Mouse (Mus musculus) frontal cortex, postnatal 10 days (tissue): ENCODE results near the gene Armcx6.
"Not testable (repeated sequence)": the region's sequence is repeated elsewhere in the genome, so short reads cannot be mapped to it uniquely, and the experiment has no call there.

ENCODE experiments used
- DNase-seq, 2 experiments: peaks; one replicate each; pipeline ENCODE4 v3.0.0; 2022; ENCODE audit warnings: low spot score in 2 of 2, mixed read lengths in 1 of 2

The Armcx6 gene

GRCm38 (mm10) chrX:134750764-134751592 lies at the start of gene Armcx6:
Armcx6 (minus strand) TSS chrX:134751417.
- DNase-seq = peak; percentile 43 to 63

GRCm38 (mm10) chrX:134787728-134788127 lies 36.5 kb upstream of the Armcx6 start:
- DNase-seq = no peak

- DNase-seq = not testable (repeated sequence)
These were observed 12.4 kb upstream of the Armcx6 start for GRCm38 (mm10) chrX:134763428-134764198.

GRCm38 (mm10) chrX:134757293-134757995 lies 6.2 kb upstream of the Armcx6 start:
- no peak for DNase-seq

- DNase-seq = peak; percentile 27 to 54
These were observed 5.4 kb upstream of the Armcx6 start, which contains the start of gene Armcx3 for GRCm38 (mm10) chrX:134756434-134757292. Armcx3 (plus strand) TSS chrX:134756595.

GRCm38 (mm10) chrX:134752584-134752983 lies 1.4 kb upstream of the Armcx6 start:
- no peak for DNase-seq

GRCm38 (mm10) chrX:134751910-134752309 lies 693 bp upstream of the Armcx6 start:
- no peak for DNase-seq

GRCm38 (mm10) chrX:134746459-134746858 lies 4.8 kb downstream of the Armcx6 start:
- DNase-seq = peak in 1 of 2 experiments; percentile 28

GRCm38 (mm10) chrX:134741862-134742261 lies 9.4 kb downstream of the Armcx6 start:
- no peak for DNase-seq

GRCm38 (mm10) chrX:134739160-134739559 lies 12.1 kb downstream of the Armcx6 start:
- no peak for DNase-seq

GRCm38 (mm10) chrX:134737796-134738195 lies 13.4 kb downstream of the Armcx6 start:
- no peak for DNase-seq

GRCm38 (mm10) chrX:134729778-134730177 lies 21.4 kb downstream of the Armcx6 start:
- DNase-seq = no peak

- not testable (repeated sequence) for DNase-seq
These were observed 27.5 kb downstream of the Armcx6 start for GRCm38 (mm10) chrX:134723762-134724161.

GRCm38 (mm10) chrX:134718524-134718923 lies 32.7 kb downstream of the Armcx6 start:
- DNase-seq = peak; percentile 62 to 63

- peak; percentile 48 to 52 for DNase-seq
These were observed 33.4 kb downstream of the Armcx6 start, which contains the start of gene Armcx1 for GRCm38 (mm10) chrX:134717752-134718308. Armcx1 (plus strand) TSS chrX:134717963.

GRCm38 (mm10) chrX:134716863-134717262 lies 34.4 kb downstream of the Armcx6 start:
- no peak for DNase-seq
